Mouse (Mus musculus) liver, embryonic 14.5 days (tissue): ENCODE results near the gene Klrb1c. TPM values are rescaled to one million over a fixed set of nuclear protein-coding genes. Genes with fewer than 3 reads are reported as not detected.
A peak's percentile ranks its signal among the peaks of the same experiment; 100 is the strongest.
"Not testable (repeated sequence)": the region's sequence is repeated elsewhere in the genome, so short reads cannot be mapped to it uniquely, and the experiment has no call there.

Experiments used
- ATAC-seq: fragments of 200-750 bp; cut with Nextera tagmentation; 2 replicates; pipeline ENCODE4 v1.8.0; 2017; ENCODE audit warnings: moderate number of reproducible peaks, mild to moderate bottlenecking, moderate library complexity; ENCODE audit not compliant: insufficient read depth
- DNase-seq, 3 experiments: peaks; one replicate each; pipeline ENCODE4 v3.0.0-alpha.2; 2012 to 2013; ENCODE audit warnings: low read depth in 3 of 3, low spot score in 3 of 3
- H3K27ac ChIP-seq: fragments of 300-500 bp; sonication (generic); 2 replicates; pipeline ENCODE4 v1.5.1; 2014; ENCODE audit warnings: moderate library complexity, mild to moderate bottlenecking, control low read depth, inconsistent platforms
- H3K27me3 ChIP-seq: fragments of 300-500 bp; sonication (generic); 2 replicates; pipeline ENCODE4 v1.6.1; 2014; ENCODE audit warnings: mild to moderate bottlenecking, low read length, moderate library complexity; ENCODE audit not compliant: control insufficient read depth, insufficient read depth
- H3K36me3 ChIP-seq: fragments of 300-500 bp; sonication (generic); replicated peaks from 2 replicates; pipeline ENCODE4 v1.6.1; 2014; ENCODE audit warnings: low read depth; ENCODE audit not compliant: control insufficient read depth, insufficient read depth
- H3K4me1 ChIP-seq, 2 experiments: fragments of 200-500 bp in 1 of 2; fragments of 300-500 bp in 1 of 2; sonication (generic) in 1 of 2; replicated peaks; 2 replicates each; pipeline ENCODE4 v1.6.1; 2012 to 2014; ENCODE audit warnings: antibody characterized with exemption in 1 of 2, inconsistent platforms in 1 of 2, low read length in 1 of 2; ENCODE audit not compliant: control insufficient read depth in 2 of 2, insufficient read depth in 2 of 2
- H3K4me2 ChIP-seq: fragments of 300-500 bp; sonication (generic); 2 replicates; pipeline ENCODE4 v1.6.1; 2014; ENCODE audit warnings: low read depth, mild to moderate bottlenecking, control low read depth, moderate library complexity
- H3K4me3 ChIP-seq, 2 experiments: fragments of 200-500 bp in 1 of 2; fragments of 300-500 bp in 1 of 2; sonication (generic) in 1 of 2; 2 replicates each; pipeline ENCODE4 v1.5.1; 2012 to 2014; ENCODE audit warnings: low read depth in 2 of 2, low read length in 2 of 2, mild to moderate bottlenecking in 2 of 2, control low read depth in 1 of 2, inconsistent platforms in 1 of 2, moderate library complexity in 1 of 2; ENCODE audit not compliant: insufficient read depth in 1 of 2
- H3K9ac ChIP-seq: fragments of 300-500 bp; sonication (generic); replicated peaks from 2 replicates; pipeline ENCODE4 v1.6.1; 2014; ENCODE audit warnings: mild to moderate bottlenecking, control low read depth, moderate library complexity
- H3K9me3 ChIP-seq: fragments of 300-500 bp; sonication (generic); 2 replicates; pipeline ENCODE4 v1.6.1; 2016; ENCODE audit warnings: low read length, mixed read lengths; ENCODE audit not compliant: control insufficient read depth
- CTCF ChIP-seq: IDR thresholded peaks from 2 replicates; pipeline ENCODE4 v1.5.1; 2016; ENCODE audit warnings: antibody characterized with exemption, low read depth, control low read depth
- EP300 ChIP-seq: IDR thresholded peaks from 2 replicates; pipeline ENCODE4 v1.6.1; 2016; ENCODE audit warnings: antibody characterized with exemption, low read depth
- WGBS: fragments of 180-500 bp; shearing (Covaris S2); extraction: QIAGEN DNeasy Blood & Tissue Kit; methylation state at CpG from one replicate; pipeline ENCODE4 v1.1.7; 2014; ENCODE audit not compliant: insufficient replicate concordance; 5-methylcytosine and 5-hydroxymethylcytosine counted together
- polyA plus RNA-seq, 2 experiments: library from polyadenylated mRNA; depleted of rRNA in 1 of 2; stranded (reverse) in 1 of 2; unstranded in 1 of 2; fragments of >200 nt; fragmentation: Nextera tagmentation in 1 of 2; extraction: Ambion mirVana in 1 of 2; gene quantifications; 2 replicates each; pipeline versions ENCODE4 v1.2.1 to v1.2.3; 2012 to 2014

The Klrb1c gene
- polyA plus RNA-seq, 2 experiments: 0.09 to 0.25 TPM

- H3K4me2 ChIP-seq: peak overlapping the region; percentile 9
- ATAC-seq (no peak), DNase-seq (no peak)
Observed at GRCm38 (mm10) chr6:128759221-128759950, 29.6 kb downstream of the Klrb1c start.

GRCm38 (mm10) chr6:128755402-128755763 is 33.6 kb downstream of the Klrb1c start:
- H3K9ac ChIP-seq: not testable (repeated sequence)

More at GRCm38 (mm10) chr6:128759221-128759950, 29.6 kb downstream of the Klrb1c start:
- 73% methylated on average over 5 of the region's 5 CpGs for WGBS
- Histone ChIP-seq H3K36me3 (no peaks in the 10 kb centered on the region), H3K9me3 (no peaks in the 10 kb centered on the region), H3K4me1 (peaks cover 0 to 9% of the 10 kb centered on the region in 2 experiments; a peak in 1 of 4 replicates), H3K27ac (no peak overlapping the region), H3K27me3 (no peaks in the 10 kb centered on the region), H3K9ac (no peak overlapping the region), H3K4me3 (no peak overlapping the region)
- no peak for TF ChIP-seq EP300
- no peak for TF ChIP-seq CTCF

GRCm38 (mm10) chr6:128754748-128755401 is 34.1 kb downstream of the Klrb1c start:
- ATAC-seq: peak; percentile 49
- DNase-seq, H3K4me1 ChIP-seq, H3K9ac ChIP-seq, H3K27ac ChIP-seq, H3K27me3 ChIP-seq, H3K9me3 ChIP-seq, H3K4me3 ChIP-seq, H3K4me2 ChIP-seq, H3K36me3 ChIP-seq: not testable (repeated sequence)
- WGBS: 56% methylated on average over 12 of the region's 12 CpGs

More at GRCm38 (mm10) chr6:128755402-128755763, 33.6 kb downstream of the Klrb1c start:
- 30% methylated on average over 4 of the region's 4 CpGs for WGBS
- DNase-seq, H3K4me3 ChIP-seq, H3K27me3 ChIP-seq, H3K9me3 ChIP-seq, H3K4me1 ChIP-seq, H3K4me2 ChIP-seq, H3K36me3 ChIP-seq, H3K27ac ChIP-seq: not testable (repeated sequence)
- 0 out of 2 replicates have a peak, but pooled peaks have one; percentile 4 for ATAC-seq

- DNase-seq, H3K36me3 ChIP-seq, H3K4me1 ChIP-seq, H3K4me2 ChIP-seq, H3K4me3 ChIP-seq, H3K9ac ChIP-seq, H3K9me3 ChIP-seq, H3K27ac ChIP-seq, H3K27me3 ChIP-seq: not testable (repeated sequence)
- 15% methylated on average over 10 of the region's 10 CpGs for WGBS
- ATAC-seq: peak; percentile 50
Observed at GRCm38 (mm10) chr6:128754265-128754664, 34.8 kb downstream of the Klrb1c start.

GRCm38 (mm10) chr6:128753610-128754224 is 35.3 kb downstream of the Klrb1c start:
- H3K4me2 ChIP-seq, DNase-seq, H3K9me3 ChIP-seq, H3K27me3 ChIP-seq, H3K4me1 ChIP-seq, H3K36me3 ChIP-seq, H3K27ac ChIP-seq, H3K9ac ChIP-seq, H3K4me3 ChIP-seq: not testable (repeated sequence)
- ATAC-seq: peak; percentile 75
- TF ChIP-seq CTCF: peak; percentile 79
- 28% methylated on average over 7 of the region's 8 CpGs for WGBS

GRCm38 (mm10) chr6:128747006-128747405 is 42.0 kb downstream of the Klrb1c start:
- not testable (repeated sequence) for H3K4me2 ChIP-seq, H3K4me1 ChIP-seq, H3K36me3 ChIP-seq, DNase-seq, H3K9ac ChIP-seq, H3K27ac ChIP-seq, ATAC-seq, H3K9me3 ChIP-seq, H3K4me3 ChIP-seq, H3K27me3 ChIP-seq
- WGBS: 64% methylated on average over 6 of the region's 6 CpGs
